Mouse (Mus musculus): ENCODE results near the gene Tgds.
"Not testable (repeated sequence)": the region's sequence is repeated elsewhere in the genome, so short reads cannot be mapped to it uniquely, and the experiment has no call there.

Tgds gene

DNA sequence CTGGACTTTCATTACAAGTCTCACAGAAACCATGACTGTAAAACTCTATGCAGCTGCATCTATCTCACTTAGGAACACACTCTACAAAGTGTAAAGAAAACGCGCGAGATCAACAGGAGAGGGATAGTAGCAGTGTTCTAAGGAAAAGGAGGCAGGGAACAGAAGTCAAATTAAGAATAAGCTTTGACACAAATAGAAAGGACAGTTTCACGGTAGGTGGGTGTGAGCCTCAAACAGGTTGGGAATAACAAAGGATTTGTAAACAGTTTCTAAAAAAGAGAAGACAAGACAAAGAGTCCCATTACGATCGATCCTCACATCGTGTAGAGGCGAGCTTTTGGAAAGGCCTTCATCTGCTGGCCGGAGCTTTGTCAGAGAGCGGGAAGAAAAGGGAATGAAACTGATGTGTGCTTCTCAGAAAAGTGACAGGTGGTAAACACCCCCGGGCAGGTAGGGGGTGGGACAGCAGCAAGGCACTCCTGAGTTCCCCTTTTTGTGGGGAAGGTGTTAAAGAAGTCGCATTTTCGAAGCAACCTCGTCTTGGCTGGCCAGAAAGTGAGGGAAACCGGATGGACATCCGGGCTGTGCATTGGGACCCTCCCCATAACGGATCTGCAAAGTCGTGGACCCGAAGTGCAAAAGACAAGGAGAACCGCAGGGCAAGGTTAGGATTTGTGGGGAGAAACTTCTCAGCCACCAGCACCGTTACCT, 469 bp downstream of the Tgds start:
- DNase-seq (ENCODE audit: low spot score): no peak

DNA sequence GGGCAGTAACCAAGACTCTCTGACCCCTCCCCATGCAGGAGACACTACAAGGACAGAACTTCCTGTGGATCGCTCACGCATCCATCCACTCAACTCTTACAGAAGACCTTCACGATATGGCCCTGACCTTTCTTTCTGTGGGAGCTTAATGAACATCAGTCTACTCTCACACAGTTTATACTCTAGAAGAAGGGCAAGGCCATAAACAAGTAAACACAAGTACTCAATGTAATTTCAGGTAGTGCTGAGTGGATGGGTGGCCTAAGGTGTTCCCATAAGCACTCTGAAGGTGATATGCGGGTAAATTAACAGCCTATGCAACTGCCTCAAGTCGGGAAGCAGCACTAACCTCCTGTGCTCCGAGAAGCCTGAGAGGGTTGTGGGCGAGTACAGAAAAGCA, 1.1 kb downstream of the Tgds start:
- no peak for DNase-seq (ENCODE audit: low spot score)

GRCm38 (mm10) chr14:118126301-118126700, 6.3 kb downstream of the Tgds start:
- no peak for DNase-seq (ENCODE audit: low spot score)

- DNase-seq (ENCODE audit: low spot score): no peak
Measured at GRCm38 (mm10) chr14:118124771-118125170, 7.8 kb downstream of the Tgds start.

DNA sequence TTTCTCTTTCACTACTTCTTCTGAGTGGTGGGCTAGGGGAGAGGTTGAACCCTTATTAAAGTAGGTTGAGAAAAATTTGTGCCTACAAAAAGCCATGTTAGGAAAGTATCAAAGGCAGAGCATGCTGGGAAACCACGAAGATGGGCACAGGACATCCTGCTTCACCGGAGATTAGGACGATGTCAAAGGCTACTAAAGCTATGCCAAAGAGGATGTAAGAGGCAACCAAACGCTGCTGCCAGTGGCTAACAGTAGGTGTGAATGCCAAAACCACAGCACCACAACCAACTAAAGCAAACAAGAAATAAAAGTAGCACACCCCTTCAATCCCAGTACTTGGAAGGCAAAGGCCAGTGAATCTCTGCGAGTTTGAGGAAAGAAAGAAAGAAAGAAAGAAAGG, 8.4 kb downstream of the Tgds start:
- no peak for DNase-seq (ENCODE audit: low spot score)

GRCm38 (mm10) chr14:118113116-118113515, 19.4 kb downstream of the Tgds start:
- DNase-seq (ENCODE audit: low spot score): no peak

GRCm38 (mm10) chr14:118107479-118107878, 25.1 kb downstream of the Tgds start:
- DNase-seq (ENCODE audit: low spot score): not testable (repeated sequence)

DNA sequence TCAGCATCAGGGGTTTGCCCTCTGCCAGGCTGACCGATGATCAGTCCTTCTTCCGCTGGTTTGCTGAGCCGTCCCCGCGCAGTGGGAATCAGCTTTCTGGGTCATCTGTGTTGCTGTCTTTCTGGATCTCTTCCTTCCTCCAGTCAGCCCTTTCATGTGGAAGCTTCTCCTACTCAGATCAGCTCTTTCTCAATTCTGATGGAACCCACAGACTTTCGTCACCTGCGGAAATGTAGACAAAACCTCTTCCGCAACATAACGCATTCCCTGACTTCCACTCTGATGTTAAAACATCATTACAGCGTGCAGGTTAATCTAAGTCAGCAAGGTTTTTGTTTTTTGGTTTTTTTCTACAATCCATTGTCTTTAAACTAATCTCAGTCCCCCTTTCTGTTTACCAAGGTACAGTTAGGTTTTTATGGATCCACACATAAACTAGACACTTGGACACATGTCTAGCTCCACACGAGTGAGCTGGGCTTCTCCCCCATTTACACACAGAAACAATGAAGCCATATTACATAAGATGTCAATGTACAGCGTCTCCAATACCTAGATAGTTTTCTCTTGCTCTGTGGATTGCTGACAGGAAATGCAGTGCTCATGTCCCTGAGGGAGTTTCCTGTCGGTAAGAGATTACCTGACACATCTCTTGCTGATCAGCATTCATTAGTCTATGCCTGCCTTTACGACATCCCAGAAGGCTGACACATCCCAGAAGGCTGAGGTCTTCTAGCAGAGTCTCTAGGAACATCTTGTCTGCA, 31.1 kb downstream of the Tgds start:
- DNase-seq (ENCODE audit: low spot score): no peak

DNA sequence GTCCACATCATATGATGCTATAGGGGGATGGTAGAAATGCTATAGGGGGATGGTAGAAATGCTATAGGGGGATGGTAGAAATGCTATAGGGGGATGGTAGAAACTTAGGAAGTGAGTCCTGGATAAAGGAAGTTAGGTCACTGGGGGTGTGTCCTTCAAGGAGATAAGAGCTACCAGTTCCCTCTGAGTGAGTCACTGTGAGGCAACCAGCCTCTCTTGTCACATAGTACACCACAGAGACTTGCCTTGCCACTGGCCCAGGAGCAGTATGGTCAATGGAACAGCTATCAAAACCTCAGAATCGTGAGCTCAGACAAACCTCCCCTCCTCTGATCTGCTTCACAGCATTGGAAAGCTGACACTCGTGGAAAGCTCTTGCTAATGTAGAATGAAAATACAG, 34.3 kb downstream of the Tgds start:
- DNase-seq (ENCODE audit: low spot score): no peak

DNA sequence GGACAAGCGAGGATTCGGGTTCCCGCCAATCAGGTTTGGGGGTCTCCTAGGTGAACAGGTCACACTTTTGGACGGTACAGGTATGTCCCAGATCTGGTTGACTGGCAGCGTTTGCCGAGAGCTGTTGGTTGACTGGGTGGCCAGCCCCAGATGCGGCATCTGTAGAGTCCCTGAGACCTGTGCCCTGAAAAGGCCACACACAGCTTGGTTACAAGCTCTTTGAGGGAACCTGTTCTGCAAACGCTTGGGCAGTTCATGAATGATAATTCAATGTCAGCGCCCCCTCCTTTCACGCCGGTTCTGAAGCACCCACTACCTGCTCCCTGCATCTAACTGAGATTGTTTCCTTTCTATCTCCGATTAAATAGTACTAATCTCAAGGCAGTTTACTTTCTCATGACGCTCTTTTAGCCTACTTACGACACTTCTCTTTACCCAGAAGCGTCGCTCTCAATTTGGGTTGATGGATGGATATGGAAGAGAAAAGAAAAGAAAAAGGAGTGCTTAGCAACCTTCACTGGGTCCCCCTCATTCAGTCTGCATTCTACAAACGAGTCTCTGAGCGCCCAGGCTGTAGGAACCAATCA, 42.7 kb downstream of the Tgds start:
- no peak for DNase-seq (ENCODE audit: low spot score)

- peak; percentile 92 for DNase-seq (ENCODE audit: low spot score)
Measured at GRCm38 (mm10) chr14:118089215-118089805, 43.2 kb downstream of the Tgds start.

DNA sequence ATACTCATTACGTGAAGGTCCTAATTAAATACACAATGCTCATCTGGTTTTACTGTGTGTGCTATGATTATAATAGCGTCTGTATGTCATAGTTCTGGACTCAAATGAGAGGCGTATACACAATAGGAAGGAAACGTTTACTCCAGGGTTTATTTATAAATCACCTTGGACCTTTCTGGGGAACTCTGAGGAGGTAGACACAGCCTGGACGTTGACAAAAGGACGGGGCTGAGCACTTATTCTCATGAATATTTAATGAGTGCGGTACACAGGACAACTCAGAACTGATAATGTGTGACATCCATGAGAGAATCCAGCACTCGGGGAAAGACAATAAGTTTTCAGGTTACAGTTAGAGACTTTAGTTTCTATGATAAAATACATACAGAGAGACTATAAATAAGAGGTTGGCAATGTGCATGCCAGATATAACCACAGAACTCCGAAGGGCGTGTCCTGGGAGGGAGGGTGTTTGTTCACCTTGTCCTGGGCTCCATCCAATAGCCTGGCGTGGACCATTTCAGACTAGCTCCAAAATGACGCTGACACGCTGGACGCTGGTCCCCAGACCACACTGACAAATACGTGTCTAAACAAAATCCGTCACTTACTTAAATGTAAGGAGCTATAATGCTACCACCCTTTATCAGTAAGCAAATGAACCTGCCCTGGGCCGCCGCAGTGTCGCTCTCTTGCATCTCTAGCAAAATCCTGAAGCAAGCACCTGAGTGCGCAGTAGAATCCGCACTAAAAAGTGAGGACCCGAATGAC, 43.9 kb downstream of the Tgds start:
- DNase-seq (ENCODE audit: low spot score): no peak

DNA sequence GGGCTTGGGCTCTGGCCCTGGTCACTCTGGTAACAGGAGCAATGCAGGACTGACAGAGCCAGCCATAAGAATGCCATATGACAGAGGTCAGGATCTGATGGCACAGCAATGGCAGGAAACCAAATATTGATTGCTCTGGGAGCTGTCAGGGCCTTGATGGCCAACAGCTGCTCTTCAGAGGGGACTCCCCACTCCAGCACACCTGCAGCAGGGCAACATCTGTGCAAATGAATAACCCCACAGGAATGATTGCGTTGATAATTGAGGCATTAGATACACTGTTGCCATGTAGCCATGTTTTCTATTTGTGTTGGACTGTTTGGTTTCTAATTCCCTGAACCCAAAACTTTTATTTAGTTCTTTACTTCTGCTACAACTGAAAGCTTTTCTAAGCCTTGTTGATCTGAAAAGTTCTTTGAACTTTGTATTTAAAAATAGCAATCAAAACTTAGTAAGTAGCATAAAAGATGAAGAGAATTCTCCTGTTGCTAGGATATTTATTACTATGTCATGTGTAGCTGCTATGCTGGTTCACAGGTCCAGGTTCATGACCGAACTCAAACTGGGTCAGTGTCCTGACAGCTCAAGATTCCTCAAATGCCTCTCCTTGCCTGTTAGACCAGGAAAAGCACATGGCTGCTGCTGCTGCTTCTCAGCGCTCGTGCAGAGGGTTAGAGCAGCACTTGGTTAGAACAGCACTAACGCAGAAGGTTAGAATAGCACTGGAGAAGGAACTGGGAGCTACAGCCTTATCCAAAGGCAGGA, 46.1 kb downstream of the Tgds start:
- no peak for DNase-seq (ENCODE audit: low spot score)

DNA sequence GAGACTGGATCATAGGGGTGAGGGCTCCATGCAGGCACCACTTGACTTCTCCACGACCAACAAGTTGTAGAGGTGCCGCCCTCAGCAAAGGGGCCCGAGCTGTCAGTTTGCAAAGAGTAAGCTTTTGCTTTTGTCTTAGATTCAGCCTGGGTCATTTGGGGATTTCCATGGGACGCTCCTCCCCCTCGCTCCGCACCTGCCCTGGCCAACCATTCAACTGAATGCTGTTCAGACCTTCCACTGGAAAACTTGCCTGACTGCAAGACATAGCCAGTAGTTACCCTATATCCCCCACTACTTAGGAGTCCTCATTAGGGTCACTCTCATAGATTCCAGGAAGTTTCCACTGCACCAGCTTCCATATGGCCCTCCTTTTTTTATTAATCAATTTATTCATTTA, 48.7 kb downstream of the Tgds start:
- DNase-seq (ENCODE audit: low spot score): no peak

DNA sequence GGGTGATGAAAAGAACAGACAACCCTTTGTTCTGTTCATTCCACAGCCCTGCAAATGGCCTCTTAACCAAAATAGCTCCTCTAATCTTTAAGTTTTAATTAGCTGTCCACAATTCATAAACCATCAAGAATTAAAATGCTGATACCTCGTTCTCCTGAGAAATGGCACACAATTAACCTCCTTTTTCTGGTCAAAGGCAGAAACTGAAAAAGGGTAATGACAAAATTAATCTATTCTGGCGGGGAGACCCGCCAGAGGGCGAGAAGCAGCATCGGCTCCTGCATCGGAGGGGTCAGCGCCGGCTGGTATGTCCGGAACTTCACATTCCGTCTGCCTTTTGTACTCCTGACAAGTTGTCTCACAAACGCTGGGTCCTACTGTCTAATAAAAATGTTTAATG, 51.9 kb downstream of the Tgds start:
- DNase-seq (ENCODE audit: low spot score): no peak

DNA sequence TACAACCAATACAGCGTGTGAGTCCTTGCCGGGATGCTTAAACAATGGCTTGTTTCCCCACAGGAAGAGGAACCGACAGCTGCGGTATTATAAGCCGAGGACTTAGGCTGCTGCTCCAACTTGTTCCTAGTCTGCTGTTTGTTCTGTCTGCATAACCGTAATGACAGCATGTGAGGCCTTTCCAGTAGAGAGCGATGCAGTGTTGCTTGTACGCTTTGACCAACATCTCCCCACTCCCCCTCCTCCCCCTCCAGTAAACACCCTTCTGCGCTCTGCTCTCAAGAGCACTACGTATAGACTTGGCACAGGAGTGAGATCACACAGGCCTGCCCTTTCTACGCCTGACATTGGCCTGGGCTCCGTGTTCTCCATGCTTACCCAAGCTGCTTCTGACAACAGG, 62.5 kb downstream of the Tgds start:
- no peak for DNase-seq (ENCODE audit: low spot score)

DNA sequence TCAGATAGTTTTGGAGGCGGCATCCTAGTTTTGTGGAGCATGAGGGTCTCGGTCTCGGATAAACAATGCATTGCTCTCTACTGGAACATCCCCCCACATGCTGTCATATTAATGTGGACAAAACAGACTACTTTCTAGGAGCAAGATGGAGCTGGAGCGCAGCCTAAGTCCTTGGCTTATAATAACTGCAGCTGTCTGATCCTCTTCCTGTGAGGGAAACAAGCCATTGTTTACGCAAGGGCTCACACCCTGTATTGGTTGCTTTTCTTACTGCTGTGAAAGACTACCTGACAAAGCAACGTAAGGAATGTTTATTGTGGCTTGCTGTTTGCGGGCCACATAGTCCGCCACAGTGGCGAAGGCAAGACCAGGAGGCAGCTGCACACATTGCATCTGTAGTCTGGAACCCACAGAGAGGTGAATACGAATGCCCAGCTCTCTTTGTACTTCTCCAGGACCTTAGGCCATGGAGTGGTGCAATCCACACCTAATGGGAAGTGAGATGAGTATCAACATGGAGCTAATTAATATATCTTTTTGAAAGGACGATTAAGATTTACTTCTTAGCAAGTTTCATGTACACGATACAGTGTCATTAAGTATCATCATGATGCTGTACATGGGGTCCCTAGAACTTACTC, 63.0 kb downstream of the Tgds start:
- DNase-seq (ENCODE audit: low spot score): no peak

Measured in ovary, postnatal 10 days (tissue).